Mouse (Mus musculus) olfactory bulb, adult 2 months (tissue): Measurements from ENCODE around the gene Akap9.

ENCODE experiments used
- CTCF ChIP-seq: fragments of 200-500 bp; IDR thresholded peaks from 2 replicates; pipeline ENCODE4 v1.5.1; 2012; ENCODE audit warnings: low read depth, mild to moderate bottlenecking, low read length, moderate library complexity; ENCODE audit not compliant: insufficient read depth
- POLR2A ChIP-seq: fragments of 200-500 bp; IDR thresholded peaks from 2 replicates; pipeline ENCODE4 v1.6.1; 2012; ENCODE audit warnings: mild to moderate bottlenecking, low read depth, low read length, moderate library complexity; ENCODE audit not compliant: insufficient read depth

GRCm38 (mm10) chr5:3889201-3889600 lies 38.7 kb upstream of the Akap9 start:
- no peak for TF ChIP-seq POLR2A
- no peak for TF ChIP-seq CTCF
